Mouse (Mus musculus) cerebellum, adult 18-20 months (tissue): ENCODE results near the gene Cox5b.

Experiments
- DNase-seq, 2 experiments: peaks; one replicate each; pipeline ENCODE4 v3.0.0; 2021

Cox5b gene

DNA sequence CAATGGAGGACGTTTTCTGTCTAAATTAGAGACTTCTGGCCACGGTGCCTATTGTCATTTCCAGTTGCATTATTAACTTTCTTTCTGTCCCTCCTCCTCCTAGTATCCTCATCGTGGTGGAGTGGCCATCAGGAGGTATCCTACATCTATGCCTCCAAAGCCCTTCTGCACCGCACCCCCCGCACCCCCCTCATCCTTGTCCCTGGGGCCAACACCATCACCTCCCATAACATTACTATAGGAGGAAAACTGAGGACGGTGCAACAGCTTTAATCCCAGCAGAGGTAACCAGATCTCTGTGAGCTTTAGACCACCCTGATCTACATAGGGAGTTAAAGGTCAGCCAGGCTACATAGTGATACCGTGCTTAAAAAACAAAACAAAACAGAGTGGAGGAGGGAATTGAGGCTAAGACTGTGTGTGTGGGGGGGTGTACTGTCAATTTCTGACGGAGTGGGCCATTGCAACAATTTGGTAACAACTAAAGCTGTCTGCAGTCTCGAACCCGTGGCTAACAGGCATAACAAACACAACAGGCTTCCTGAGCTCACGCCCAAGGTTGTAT lies 496 bp upstream of the Cox5b start:
- no peak for DNase-seq

DNA sequence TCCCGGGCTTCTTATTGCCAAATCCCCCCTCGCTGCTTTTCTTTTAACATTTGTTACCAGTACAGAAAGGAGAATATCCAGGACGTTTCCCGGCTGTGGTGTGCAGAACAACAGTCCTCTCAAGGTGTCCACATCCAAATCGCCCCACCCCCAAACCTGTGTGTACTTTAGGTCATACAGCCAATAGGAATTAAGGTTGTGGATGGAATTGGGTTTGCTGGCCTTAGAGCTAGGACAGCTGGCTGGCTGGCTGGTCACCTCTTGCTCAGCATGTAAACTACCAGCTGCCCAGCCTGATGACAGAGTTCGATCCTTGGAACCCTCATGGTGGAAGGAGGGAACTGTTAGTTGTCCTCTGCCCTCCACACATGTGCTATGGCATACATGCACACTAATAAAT lies 3.6 kb downstream of the Cox5b start:
- no peak for DNase-seq

DNA sequence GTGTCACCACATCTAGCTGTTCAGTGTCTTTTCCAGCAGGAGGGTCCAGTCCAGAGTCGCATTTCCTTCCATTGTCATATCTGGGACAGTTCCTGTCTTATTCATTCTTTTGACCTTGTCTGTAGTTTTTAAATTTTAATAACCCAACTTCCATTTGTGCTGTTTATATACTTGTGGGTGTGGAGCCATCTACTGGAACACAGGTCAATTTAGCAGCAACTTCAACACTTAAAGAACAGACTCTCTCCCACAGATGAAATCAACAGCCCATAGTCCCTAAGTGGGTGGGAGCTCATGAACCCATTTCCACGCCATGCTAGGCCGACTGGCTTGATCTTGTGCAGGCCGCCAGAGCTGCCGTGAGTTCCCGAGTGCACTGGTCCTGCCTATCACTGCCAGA lies 5.2 kb downstream of the Cox5b start:
- no peak for DNase-seq

DNA sequence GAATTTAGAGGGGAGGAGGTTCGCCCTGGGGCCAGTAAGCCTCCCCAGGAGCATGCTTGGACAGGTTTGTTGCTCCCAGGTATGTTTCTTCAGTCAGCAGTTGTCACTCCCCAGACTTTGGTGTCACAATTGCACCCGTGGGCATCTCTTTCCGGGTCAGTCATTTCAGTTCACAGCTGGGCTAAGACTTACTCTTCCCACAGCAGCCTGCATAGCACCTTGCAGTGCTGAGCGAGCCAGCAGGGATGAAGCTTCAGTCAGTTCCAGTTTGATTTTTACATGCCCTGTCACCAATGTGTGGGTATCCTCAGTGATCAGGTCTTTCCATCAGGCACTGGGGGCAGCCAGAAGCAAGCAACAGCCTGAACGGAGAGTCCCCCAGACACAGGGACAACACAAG lies 5.8 kb downstream of the Cox5b start:
- DNase-seq: no peak

DNA sequence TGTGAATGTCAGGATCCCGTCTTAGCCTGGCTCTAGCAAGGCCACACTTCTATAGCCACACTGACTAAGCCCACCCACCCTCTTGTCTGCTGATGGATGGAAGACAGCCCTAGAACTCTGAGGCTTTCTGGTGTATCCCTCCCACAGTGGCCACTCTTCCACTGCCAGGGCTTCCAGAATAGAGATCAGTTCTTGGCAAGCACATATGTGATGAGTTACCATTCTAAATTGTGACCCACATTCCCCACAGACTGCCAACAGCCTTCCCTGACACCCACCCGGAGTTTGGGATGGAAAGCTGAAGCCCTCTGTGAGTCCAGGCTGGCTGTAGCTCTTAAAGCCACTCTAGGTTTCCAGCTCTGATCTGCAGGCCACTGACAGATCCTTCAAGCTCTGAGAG lies 15.9 kb downstream of the Cox5b start:
- DNase-seq: peak in 1 of 2 experiments; percentile 7

DNA sequence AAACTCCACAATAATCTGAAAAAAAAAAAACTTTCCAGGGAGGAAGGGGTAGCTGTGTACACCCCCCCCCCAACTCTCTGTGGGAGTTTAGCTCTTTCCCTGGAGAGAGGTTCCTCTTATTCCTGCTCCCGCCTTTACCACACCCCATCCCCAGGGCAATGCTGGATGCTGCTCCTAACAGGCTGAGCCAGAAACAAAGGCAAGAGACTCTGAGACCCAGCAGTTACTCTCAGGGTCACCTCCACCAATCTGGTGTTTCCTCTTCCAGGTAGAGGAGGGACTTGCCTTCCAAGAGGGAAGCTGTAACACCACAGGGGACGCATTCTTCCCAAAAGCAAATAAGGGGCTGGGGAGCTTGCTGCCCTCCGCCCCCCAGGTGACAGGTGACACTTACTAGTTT lies 16.5 kb downstream of the Cox5b start:
- peak in 1 of 2 experiments; percentile 2 for DNase-seq

DNA sequence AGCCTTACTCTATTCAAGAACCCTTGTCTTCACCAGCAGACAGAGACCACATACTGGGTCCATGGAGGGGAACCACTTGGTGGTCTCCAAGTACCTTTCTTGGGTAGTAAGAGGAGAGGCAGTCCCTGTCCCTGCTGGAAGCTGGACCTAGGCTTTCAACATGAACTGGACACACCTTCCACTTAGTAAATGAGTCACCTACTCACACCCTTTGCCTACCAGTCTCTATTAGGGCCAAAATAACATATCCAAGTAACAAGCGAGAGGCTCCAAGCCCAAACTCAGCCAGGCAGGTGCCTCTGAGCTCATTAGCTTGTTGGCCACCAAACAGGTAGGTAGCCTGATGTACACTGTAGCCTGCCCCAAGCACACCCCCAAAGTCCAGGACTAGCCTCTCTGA lies 17.4 kb downstream of the Cox5b start:
- no peak for DNase-seq

DNA sequence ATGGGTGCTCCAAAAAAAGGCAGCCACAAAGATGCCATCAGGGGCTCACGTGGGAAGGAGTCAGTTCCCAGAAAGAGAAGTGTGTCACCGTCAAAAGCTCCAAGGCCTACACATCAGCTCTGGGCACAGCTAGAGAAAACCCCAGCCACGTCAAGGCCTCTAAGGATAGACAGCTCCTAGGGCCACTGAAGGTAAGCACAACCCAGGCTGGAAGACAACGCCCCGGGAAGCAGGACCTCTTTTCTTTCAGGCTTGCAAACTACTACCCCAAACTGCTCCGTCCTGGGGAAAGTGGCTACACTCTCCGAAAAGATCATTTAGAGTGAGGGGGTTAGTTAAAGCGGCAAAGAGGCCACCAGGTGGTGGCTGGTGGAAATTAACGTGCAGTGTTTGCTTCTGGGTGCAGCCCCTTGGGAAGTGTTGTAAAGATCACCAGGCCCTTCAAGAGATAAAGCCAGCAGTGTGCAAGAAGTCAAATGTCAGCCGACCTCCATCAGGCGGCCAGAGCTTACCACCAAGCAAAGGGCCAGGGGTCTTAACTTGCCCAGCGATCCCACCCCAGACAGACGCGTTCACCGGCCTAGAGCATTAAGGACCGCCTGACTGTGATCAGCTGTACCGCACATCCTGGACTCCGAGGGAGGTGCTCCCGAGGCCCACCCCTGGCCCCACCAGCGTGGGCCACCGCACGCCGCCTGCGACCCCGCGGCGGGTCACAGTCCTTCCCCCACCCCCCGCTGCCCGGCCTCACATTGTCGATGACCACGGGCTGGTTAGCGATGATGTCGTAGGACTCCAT lies 18.0 kb downstream of the Cox5b start:
- peak; percentile 33 to 41 for DNase-seq

DNA sequence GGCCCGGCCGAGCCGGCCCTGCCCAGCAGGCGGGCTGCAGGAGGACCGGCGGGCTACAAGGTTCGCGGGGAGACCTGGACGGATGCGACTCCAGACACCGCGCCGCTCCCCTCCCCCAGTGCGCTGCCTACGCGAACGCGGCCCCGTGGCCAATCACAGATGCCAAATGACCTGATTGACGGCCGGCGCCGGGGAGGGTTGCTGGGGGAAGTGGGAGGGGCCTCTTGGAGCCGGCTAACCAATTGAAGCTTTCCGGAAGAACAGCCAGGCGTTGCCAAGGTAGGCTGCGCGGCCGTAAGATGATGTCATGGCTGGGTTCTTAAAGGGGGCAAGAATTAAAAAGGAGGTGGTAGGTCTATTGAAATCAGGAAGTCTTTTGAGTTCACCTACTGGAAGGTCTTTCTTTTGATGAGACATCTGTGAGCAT lies 18.6 kb downstream of the Cox5b start, which contains the start of gene 4933424G06Rik:
TSS of gene 4933424G06Rik (plus strand) at position 296 of the 427 bp plus-strand sequence.
- peak; percentile 98 to 99 for DNase-seq

DNA sequence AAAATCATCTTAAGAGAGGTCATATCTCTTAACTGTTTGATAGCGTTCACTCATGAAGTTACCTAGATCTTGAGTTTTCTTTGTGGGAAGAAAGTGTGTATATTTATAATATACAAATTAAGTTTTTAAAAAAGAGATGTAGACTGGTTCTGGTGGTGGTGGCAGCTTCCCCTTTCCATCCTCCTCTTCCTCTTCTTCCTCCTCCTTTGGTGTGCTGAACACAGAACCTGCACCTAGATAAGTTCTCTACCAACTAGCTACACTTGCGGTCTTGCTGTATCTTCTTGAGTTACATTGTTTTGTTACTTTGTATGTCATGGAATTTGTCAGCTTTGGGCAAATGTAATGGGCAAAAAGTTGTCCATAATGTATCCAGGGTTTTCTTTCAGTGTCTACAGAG lies 19.9 kb downstream of the Cox5b start:
- no peak for DNase-seq

DNA sequence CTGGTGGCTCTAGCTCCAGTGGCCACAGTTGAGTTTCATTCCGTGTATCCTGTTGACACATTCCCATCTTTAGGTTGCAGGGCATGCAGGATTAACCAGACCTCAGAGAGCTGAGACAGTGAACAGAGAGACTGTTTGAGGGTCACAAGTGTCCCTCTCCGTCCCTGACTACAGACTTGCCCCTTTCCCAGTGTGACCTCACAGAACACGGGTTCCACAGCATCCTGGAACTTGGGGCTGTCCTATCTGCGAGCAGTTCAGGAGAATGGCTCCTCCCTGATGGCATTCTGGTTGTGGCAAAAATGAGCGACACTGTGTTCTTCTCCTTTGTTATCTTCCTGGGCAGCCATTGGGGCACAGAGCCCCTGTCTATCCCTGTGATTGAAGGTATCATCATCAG lies 23.1 kb downstream of the Cox5b start, which contains the start of gene Actr1b:
TSS of gene Actr1b (minus strand) at position 112 of the 400 bp plus-strand sequence.
- DNase-seq: no peak

DNA sequence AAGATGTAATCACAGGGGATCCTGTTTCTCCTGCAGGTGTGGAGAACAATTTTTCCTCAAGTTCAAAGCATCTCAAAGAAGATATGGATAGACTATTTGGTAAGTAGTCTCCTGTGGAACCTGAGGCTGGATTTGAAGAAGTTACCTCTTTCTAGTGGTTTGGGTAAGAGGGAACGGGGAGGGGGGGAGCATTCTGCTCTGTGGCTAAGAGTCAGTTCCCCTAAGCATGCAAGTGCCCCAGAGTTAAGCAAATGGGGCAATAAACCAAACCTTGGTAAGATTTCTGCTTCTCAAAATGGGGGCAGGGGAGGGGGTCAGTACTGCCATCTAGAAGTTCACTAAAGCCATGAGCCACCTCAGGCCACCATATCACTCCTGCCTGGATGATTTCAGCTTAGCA lies 27.5 kb downstream of the Cox5b start:
- DNase-seq: no peak

DNA sequence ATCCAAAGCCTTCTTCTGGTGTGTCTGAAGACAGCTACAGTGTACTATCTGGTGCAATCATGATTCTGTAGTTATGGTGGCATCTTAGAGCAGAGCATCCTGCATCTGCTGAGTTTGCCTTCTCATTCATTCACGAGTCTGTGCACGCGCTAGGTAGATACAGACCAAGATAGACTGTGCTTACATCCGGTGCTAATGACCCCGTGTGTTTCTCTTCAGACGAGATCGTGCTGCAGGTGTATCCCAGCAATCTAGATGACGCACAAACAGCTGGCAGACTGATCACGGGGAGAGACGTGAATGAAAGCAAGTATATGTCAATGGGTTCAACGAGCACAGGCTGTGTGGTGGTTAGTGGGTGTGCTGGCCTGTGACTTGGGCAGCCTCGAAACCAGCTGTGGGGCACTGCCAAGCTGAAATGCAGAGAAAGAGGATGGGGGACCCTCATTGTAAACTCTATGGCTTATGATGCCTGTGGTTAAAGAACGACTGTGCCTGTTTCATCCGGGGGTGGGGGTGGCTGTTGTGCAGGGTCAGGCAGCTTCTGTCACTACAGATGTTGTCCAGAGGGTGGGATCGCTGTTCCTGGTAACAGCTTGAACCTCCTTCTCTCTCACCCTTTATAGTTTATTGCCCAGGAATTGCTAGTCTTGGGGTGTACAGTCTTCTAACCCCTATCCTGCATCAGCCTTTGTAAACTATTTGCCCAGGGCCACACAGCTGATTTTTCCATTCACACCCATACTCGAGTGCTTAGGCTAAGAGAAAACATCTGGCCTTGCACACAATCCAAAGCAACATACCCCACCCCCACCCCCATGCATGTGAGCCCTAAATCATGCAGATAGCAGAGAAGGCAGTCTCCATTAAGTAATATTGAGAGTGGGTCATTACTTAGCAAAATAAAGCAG lies 32.2 kb downstream of the Cox5b start:
- no peak for DNase-seq

DNA sequence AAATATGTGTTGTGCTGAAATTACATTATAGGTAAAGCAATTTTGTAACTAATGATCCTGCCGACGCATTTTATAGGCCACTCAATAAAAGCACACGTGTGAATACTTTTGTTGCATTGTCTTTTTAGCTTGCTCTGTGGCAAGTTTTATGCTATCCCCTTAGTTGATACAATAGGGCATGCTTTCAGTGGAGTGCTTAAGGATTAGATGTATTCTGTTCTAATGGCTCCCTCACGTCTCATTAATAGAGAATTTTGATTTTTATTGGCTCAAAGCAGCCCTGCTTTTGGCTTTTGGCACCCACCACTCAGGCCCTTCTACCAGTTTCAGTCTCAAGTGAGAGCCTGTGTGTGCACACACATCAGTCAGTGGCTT lies 32.8 kb downstream of the Cox5b start:
- no peak for DNase-seq

DNA sequence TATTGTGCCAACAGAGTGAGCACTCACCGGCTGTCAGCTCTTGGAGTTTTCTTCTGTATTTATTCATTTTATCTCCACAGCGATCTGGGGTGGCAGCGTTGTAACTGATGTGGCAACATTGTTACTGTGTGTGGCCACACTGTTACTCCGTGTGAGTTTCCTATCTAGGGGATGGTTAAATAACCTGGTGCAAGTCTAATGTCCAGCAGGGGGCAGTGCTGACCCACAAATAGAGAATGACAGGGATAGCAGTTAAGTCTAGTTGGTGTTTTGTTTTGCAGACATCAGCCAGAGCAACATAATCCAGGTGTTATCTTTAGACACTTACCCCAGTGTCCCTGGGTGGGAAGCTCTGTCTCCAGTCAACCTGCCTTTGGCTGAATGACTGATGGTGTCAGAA lies 46.1 kb downstream of the Cox5b start:
- peak; percentile 78 to 86 for DNase-seq

DNA sequence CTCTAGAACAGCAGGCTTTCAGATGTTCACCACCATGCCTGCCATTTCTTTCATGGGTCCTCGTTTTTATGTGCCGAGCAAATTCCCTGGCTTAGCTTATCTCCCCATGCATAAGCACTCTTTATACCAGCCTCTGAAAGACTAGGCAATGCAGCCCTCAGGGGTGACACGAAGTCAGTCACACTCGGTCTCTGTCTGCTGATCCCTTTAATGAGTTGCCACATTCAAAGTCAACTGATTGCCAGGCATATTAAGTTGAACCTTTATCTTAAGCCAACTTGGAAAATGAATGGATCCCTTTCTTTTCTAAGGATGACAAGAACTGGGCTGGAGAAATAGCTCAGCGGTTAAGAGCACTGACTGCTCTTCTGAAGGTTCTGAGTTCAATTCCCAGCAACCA lies 48.0 kb downstream of the Cox5b start:
- DNase-seq: no peak

DNA sequence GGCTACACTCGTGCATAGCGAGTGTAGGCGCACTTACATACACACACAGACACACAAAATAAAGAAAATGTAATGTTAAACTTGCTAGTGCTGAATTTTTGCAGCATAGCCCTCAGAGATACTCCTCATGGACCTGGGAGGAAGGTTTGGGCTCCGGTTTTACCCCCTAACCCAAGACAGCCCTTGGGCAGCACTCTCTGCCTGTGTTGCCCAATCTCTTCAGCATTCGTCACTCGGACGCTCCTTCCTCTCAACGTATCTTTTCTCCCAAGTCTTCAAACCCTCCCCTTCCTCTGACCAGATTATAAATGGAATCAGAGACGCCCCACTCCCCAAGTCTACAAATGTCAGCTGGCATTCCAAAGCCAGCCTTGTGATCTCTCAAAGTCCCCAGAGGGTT lies 51.8 kb downstream of the Cox5b start:
- DNase-seq: no peak
